Mouse (Mus musculus) cerebellum, adult 9-11 months (tissue): ENCODE measurements around the gene Rap1b.

Experiments
- DNase-seq: peaks from one replicate; pipeline ENCODE4 v3.0.0; 2022

Gene Rap1b

GRCm38 (mm10) chr10:117782056-117782455 is 63.8 kb downstream of the Rap1b start:
- no peak for DNase-seq

- DNase-seq = no peak
Measured at GRCm38 (mm10) chr10:117781021-117781725, 64.7 kb downstream of the Rap1b start.

DNA sequence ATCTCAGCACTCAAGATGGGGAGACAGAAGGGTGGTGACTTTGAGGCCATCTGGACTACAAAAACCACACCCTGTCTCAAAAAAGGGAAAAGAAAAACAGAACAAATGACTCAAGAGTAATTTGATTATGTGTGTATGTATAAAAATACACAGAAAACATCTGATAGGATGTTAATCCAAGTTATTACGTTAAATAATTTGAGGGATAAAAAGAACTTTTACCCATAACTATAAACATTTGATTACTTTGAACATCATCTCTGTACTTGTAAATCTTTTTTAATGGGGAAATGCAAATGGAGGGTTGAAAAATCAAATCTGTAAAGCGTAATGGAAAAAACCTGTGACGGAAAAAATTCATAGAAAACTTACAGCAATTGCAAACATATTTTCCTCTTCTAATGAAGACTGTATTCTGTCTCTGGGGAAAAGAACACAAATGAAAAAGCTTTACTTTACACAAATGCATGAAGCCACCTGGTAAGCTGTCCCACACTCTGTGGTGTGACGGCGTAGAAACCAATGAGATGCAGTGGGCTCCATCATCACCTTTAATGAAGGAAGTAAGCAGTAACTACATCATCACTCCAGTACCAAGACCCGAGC is 65.4 kb downstream of the Rap1b start:
- no peak for DNase-seq

DNA sequence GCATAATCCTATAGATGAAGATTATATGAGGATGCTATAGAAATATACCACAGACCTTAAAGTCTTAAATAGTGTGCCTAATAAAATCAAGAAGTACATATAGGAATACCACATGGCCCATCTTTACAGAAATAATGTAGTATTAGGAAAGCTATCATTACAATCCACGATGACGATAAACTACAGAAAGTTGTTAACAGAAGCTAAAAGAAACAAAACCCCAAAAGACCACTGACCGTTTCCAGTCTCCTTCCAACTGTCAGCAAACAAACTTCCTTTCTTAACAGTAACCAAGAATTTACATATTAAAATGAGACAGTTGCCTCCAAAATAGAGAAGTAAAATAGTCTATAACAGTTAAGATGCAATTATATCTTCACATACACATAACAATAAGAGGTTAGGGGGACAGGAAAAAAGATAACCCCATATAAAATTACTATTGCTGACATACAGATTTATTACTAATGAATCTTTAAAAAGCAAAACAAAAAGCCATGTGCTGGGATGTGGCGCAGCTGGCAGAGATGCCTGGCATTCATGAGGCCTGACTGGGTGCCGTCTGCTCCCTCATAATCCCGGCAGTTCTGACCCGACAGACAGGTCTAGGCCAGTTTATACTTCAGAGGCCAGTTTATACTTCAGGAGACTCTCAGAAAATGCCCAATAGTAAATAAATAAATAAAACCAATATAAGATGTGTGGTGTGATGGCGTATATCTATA is 66.1 kb downstream of the Rap1b start:
- no peak for DNase-seq

- DNase-seq = no peak
Measured at GRCm38 (mm10) chr10:117778951-117779350, 66.9 kb downstream of the Rap1b start.

GRCm38 (mm10) chr10:117778328-117778910 is 67.4 kb downstream of the Rap1b start:
- no peak for DNase-seq

DNA sequence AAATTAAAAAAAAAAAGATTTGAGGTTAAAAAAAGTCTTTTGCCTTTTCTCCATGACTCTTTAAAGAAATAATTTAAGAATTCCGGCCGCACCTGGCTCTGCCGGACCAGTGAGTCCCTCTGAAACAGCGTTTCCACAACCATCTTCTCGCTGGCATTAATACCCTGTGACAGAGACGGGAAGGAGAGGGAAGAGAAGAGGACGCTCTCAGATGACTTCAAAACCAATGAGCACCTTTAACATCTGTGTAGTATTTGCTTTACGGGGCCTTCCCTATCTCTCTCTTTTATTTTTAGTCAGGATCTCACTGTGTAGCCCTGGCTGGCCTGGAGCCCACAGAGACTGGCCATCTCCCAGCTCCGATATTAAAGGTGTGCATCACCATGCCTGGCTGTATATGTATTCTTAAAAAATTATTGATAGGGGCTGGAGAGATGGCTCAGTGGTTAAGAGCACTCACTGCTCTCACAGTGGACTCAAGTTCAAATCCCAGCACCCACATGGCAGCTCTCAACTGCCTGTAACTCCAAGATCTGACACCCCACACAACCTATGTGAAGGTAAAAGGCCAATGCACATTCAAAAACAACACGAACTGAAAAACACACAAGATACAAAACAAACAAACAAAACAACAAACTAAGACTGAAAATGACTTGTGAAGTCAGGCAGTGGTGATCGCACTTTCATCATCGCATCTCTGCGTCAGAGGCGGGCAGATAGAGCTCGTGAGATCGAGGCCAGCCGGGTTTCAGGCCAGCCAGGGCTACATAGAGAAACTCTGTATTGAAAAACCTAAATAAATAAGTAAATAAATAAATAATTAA is 68.1 kb downstream of the Rap1b start:
- DNase-seq = no peak

GRCm38 (mm10) chr10:117777103-117777470 is 68.7 kb downstream of the Rap1b start:
- no peak for DNase-seq

DNA sequence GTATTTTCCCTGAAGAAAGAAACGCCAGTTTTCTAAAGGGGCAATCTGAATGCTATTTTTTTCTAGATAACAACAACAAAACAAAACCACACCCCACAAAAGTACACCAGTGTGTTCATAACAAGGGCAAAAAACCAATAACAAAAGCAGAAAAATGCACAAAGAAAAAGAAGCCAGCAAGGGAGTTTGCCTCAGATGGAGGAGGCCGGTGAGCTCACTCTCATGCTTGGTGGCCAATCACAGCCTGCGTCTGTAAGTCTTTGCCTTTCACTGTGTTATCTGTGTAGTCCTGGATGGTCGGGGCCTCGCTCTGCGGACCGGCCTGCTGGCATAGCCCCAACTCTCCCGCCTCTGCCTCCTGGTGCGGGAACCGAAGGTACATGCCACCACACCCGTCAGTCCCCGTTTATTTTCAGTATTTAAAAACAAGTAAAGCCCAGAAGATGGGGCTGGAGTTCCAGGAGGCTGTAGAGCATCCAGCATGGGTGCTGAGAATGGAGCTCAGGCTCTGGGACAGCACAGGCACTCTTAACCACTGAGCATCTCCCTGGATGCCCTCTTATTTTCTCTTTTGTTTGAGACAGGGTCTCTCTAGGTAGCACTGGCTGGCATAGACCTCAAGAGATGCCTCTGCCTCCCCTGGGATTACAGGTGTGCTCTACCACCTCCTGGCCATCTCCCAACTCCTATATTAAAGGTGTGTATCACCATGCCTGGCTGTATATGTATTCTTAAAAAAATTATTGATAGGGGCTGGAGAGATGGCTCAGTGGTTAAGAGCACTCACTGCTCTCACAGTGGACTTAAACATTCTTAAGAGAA is 69.3 kb downstream of the Rap1b start:
- DNase-seq = no peak

DNA sequence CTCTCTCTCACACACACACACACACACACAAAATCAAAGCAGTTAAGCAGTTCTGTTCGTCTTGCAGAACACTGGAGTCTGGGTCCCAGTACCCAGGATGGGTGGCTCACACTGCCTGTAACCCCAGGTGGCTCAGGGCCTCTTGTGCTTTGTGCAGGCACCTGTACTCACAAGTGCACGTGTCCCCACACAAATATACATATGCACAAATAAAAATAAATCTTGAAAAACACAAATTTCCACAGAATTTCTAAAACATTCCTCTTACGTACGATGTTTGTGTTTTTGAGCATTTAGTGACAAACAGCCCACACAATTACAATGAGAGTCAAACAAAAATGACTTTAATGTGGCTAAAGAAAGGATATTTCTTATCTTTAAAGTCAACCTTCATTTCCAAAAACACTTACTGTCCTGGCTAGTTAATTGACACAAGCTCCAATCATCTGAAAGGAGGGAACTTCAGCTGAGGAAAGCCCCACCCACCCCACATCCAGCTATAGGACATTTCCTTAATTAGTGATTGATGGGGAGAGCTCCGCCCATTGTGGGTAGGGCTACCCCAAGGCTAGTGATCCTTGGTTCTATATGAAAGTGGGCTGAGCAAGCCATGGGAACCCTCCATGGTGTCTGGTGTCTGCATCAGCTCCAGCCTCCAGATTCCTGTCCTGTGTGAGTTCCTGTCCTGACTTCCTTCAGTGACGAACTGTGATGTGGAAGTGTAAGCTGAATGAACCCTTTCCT is 70.3 kb downstream of the Rap1b start:
- DNase-seq = no peak

DNA sequence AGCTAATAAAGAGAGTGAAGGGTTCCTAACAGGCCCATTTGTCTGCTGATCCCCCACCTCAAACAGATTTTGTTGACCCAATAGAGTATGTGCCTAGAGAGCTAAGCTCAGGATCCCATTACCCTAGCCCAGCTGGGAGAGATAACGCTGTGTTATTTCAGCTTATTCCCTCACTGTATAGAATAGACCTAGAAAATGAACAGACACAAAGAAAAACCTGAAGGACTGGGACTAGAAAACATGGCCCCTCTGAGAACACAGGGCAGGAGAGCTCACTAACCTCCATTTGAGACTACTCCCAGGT is 71.1 kb downstream of the Rap1b start:
- DNase-seq = no peak

GRCm38 (mm10) chr10:117774011-117774816 is 71.6 kb downstream of the Rap1b start:
- no peak for DNase-seq

DNA sequence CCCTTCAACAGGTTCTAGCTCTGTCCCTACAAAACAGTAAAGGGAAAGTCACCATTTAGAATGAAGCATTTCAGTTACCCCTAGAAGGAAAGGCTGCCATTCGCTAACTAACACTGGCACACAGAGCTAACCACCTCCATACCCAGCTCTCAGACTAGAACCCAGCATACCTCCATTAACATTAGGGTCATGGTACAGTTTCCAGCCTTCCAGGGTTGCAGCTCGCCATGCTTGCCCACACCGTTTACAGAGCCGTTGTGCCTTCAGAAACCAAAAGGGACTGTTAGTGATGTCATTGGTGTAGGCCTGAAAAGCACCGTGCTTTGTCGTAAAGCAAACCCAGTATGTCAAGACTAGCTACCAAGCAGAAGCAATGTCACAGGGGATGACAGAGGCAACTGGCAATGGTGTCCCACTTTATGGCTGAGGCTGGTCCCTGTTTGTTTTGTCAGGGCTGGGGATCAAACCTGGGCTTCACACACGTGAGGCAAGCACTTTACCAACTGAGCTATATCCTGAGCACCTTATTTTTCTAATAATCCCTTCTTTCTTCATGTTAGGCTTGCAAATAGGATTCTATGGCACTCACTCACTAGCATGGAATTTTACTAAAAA is 72.6 kb downstream of the Rap1b start:
- no peak for DNase-seq

DNA sequence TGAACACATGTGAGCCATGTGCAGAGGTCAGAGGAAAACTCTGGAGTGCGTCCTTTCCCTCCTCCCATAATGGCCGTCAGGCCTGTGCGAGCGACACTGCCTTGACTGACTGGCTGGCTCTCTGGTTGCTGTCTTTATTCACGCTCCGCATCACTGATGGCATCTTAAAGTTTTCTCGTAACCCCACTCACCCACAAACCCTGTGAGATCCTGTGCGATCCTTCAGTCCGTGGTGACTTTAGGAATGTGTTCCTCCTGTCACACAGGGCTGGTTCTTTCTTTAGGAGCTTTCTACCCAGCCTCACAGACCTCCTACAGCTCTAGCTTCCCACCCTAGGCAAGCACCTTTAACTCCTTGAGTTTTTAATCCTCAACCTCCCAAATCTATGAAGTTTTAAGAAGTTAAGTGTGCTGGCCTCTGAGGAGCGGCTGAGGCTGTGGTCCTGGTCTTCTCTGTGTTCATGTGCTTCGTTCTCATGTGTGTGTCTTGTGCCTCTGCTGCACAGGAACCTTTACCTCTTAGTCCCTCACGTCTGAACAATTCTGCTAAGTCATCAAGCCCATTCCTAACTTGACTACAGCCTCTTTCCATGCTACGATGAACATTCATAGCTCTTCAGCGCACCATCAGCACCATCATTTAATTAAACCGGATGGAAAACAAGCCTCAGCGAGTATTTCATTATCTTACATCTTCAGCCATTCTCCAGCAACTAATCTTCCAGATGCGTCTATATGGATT is 73.3 kb downstream of the Rap1b start:
- DNase-seq = no peak

DNA sequence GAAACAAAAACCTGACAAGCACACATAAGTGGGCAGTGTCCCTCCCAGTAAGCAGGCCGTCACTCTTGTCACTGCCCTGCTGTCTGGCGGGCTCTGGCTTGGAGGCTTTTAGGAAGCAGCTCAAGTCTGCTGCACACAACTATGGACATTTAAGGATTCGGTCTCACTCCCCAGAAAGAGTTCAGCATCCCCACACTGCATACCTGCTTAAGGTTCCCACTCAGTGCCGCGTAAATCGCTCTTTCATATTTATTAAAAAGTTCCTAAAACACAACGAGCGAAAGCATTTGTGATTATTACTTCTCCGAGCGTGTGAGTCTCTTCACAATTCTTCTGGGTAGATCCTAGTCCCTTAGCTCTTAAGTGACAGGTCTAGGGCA is 74.7 kb downstream of the Rap1b start:
- no peak for DNase-seq

DNA sequence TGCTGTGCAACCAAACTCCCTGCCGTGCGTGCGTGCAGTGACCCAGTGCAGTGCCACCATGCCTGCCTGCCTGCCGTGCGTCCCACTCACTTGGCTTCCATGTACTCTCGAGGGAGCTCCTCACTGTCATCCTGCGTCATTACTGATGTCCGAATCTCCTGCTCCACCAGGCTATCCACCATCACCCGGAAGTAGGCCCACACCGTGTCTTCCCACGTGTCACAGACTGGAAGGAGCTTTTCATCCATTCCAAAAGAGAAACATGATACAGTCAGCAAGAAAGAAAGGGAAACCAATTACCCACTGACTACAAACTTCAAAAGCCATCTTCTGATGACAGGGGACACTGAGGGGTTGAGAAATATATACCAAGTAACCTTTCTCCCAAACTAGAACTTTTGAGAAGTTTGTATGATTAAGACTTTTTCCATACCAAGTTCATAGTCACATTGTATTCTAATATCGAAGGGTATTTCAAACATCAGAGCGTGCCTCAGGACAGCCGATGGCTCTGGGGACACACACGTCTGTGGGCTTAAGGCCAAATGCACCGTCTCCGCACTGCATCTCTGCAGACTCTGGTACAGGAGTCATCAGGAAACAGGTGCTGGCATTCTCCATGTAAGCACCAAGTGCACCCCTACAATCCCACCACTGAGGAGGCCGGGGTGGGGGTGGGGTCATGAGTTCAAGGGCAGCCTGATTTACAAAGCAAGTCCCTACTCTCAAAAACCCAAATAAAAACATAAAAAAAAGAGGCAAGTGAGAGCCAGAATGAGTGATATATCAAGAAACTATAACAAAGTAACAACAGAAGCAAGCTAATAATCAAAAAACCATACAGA is 75.3 kb downstream of the Rap1b start:
- no peak for DNase-seq

- DNase-seq = no peak
Measured at GRCm38 (mm10) chr10:117769541-117770285, 76.1 kb downstream of the Rap1b start.

DNA sequence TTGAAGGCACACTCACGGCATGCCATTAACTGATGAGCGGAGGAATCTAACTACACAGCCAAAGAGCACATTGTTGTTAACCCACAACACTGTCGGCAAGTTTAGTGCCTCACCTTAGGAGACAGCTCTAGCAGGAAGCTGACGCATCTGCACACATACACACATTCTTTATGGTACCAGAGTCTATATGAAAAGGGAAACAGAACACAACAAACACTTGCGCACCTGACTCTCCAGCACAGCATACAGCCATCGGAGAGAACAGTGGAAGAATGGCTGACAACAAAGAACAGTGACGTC is 77.7 kb downstream of the Rap1b start:
- no peak for DNase-seq
